Mouse (Mus musculus) kidney, postnatal 0 days (tissue): ENCODE results near the gene Ube2d2b. TPM values are rescaled to one million over a fixed set of nuclear protein-coding genes. Genes with fewer than 3 reads are reported as not detected.

Experiments used
- ATAC-seq: fragments of 200-750 bp; cut with Nextera tagmentation; replicated peaks from 2 replicates; pipeline ENCODE4 v1.8.0; 2017; ENCODE audit warnings: low read depth, moderate number of reproducible peaks, moderate TSS enrichment, moderate library complexity; ENCODE audit not compliant: low FRiP score
- DNase-seq: peaks from one replicate; pipeline ENCODE4 v3.0.0-alpha.2; 2016; ENCODE audit warnings: low spot score
- H3K27ac ChIP-seq: fragments of 300-500 bp; sonication (generic); 2 replicates; pipeline ENCODE4 v1.5.1; 2014; ENCODE audit warnings: mild to moderate bottlenecking
- H3K27me3 ChIP-seq: fragments of 300-500 bp; sonication (generic); 2 replicates; pipeline ENCODE4 v1.6.1; 2014; ENCODE audit warnings: low read length, mixed read lengths; ENCODE audit not compliant: insufficient read depth
- H3K36me3 ChIP-seq: fragments of 300-500 bp; sonication (generic); 2 replicates; pipeline ENCODE4 v1.6.1; 2014; ENCODE audit warnings: low read length, mixed read lengths; ENCODE audit not compliant: insufficient read depth
- H3K4me1 ChIP-seq: fragments of 300-500 bp; sonication (generic); replicated peaks from 2 replicates; pipeline ENCODE4 v1.6.1; 2014; ENCODE audit warnings: antibody characterized with exemption, low read length, mixed read lengths; ENCODE audit not compliant: insufficient read depth
- H3K4me2 ChIP-seq: fragments of 300-500 bp; sonication (generic); 2 replicates; pipeline ENCODE4 v1.6.1; 2014; ENCODE audit warnings: mild to moderate bottlenecking, low read length, moderate library complexity, mixed read lengths
- H3K4me3 ChIP-seq: fragments of 300-500 bp; sonication (generic); replicated peaks from 2 replicates; pipeline ENCODE4 v1.5.1; 2014; ENCODE audit warnings: low read depth, low read length
- H3K9ac ChIP-seq: fragments of 300-500 bp; sonication (generic); 2 replicates; pipeline ENCODE4 v1.6.1; 2014; ENCODE audit warnings: low read depth, low read length
- H3K9me3 ChIP-seq: fragments of 300-500 bp; sonication (generic); replicated peaks from 2 replicates; pipeline ENCODE4 v1.6.1; 2016; ENCODE audit warnings: low read length, inconsistent platforms, mixed read lengths
- CTCF ChIP-seq: IDR thresholded peaks from 2 replicates; pipeline ENCODE4 v1.5.1; 2016; ENCODE audit warnings: antibody characterized with exemption, low read depth, mild to moderate bottlenecking, moderate library complexity
- WGBS: fragments of 180-500 bp; shearing (Covaris S2); extraction: QIAGEN DNeasy Blood & Tissue Kit; methylation state at CpG from one replicate; pipeline ENCODE4 v1.1.7; 2014; 5-methylcytosine and 5-hydroxymethylcytosine counted together
- polyA plus RNA-seq: library from polyadenylated mRNA; unstranded; fragments of >200 nt; fragmentation: Nextera tagmentation; extraction: Ambion mirVana; gene quantifications from 2 replicates; pipeline ENCODE4 v1.2.1, GENCODE M21; 2015

Gene Ube2d2b
- polyA plus RNA-seq, 1 experiment from 2014 or later: not detected

- DNase-seq (no peak), ATAC-seq (no peak)
- H3K9me3 ChIP-seq: no peaks in the 10 kb centered on the region
- H3K9ac ChIP-seq: no peak overlapping the region
- no peaks in the 10 kb centered on the region for H3K27me3 ChIP-seq
- no peak overlapping the region for H3K4me3 ChIP-seq
- H3K36me3 ChIP-seq: no peaks in the 10 kb centered on the region
- WGBS: 52% methylated on average over 2 of the region's 2 CpGs
- H3K4me1 ChIP-seq: 0 out of 2 replicates have a peak, but pooled peaks cover 12% of the 10 kb centered on the region
- H3K4me2 ChIP-seq: peak overlapping the region; percentile 19; the same call in 1 of the 2 replicates
- TF ChIP-seq CTCF: no peak
- no peak overlapping the region for H3K27ac ChIP-seq
Measured at GRCm38 (mm10) chr5:107866127-107867126, 36.5 kb downstream of the Ube2d2b start.

- Histone ChIP-seq H3K36me3 (no peaks in the 10 kb centered on the region), H3K4me2 (peak overlapping the region; percentile 79), H3K4me1 (0 out of 2 replicates have a peak, but pooled peaks cover 12% of the 10 kb centered on the region), H3K27ac (peak overlapping the region; percentile 95), H3K9ac (peak overlapping the region; percentile 87), H3K9me3 (no peaks in the 10 kb centered on the region), H3K27me3 (no peaks in the 10 kb centered on the region), H3K4me3 (peak overlapping the region; percentile 92)
- WGBS: under 1% methylated on average over 63 of the region's 82 CpGs
- peak; percentile 66 for DNase-seq
- no peak for TF ChIP-seq CTCF
- ATAC-seq: peak; percentile 66
Measured at GRCm38 (mm10) chr5:107867970-107868904, 38.3 kb downstream of the Ube2d2b start.

- TF ChIP-seq CTCF: peak; percentile 42; the same call in 1 of the 2 replicates
- H3K27me3 ChIP-seq: no peaks in the 10 kb centered on the region
- H3K9ac ChIP-seq: peak overlapping the region; percentile 87
- no peaks in the 10 kb centered on the region for H3K9me3 ChIP-seq
- peak; percentile 99 for ATAC-seq
- no peaks in the 10 kb centered on the region for H3K36me3 ChIP-seq
- H3K4me2 ChIP-seq: peak overlapping the region; percentile 79
- H3K4me1 ChIP-seq: 0 out of 2 replicates have a peak, but pooled peaks cover 12% of the 10 kb centered on the region
- peak overlapping the region; percentile 92 for H3K4me3 ChIP-seq
- peak; percentile 98 for DNase-seq
- peak overlapping the region; percentile 95 for H3K27ac ChIP-seq
- WGBS: under 1% methylated on average over 50 of the region's 58 CpGs
Measured at GRCm38 (mm10) chr5:107868905-107869424, 39.1 kb downstream of the Ube2d2b start.

GRCm38 (mm10) chr5:107869701-107870100 lies 39.8 kb downstream of the Ube2d2b start:
- ATAC-seq (no peak), DNase-seq (no peak)
- Histone ChIP-seq H3K4me2 (peak overlapping the region; percentile 79; the same call in 1 of the 2 replicates), H3K9me3 (no peaks in the 10 kb centered on the region), H3K27ac (no peak overlapping the region), H3K9ac (no peak overlapping the region), H3K27me3 (no peaks in the 10 kb centered on the region), H3K36me3 (no peaks in the 10 kb centered on the region), H3K4me3 (no peak overlapping the region), H3K4me1 (0 out of 2 replicates have a peak, but pooled peaks cover 12% of the 10 kb centered on the region)
- WGBS: 50% methylated on average over 2 of the region's 2 CpGs
- no peak for TF ChIP-seq CTCF

DNA sequence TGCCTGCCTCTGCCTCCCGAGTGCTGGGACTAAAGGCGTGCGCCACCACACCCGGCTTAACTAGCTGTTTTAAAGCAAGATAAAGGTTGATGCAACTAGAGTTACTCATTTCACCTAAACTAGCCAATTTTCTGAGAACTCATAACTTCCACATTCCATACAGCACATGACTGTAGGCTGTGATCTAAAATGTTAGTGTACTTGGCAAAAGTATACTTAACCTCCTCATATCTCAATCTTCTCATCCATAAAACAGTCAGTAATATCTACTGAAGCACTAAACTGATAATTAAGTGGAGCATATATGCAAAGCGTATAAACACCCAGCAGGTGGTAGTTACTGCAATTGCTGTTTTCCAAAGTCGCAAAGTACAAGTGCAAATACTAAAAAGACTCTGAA lies 43.4 kb downstream of the Ube2d2b start:
- H3K4me1 ChIP-seq: no peaks in the 10 kb centered on the region
- 91% methylated on average over 6 of the region's 6 CpGs for WGBS
- no peak overlapping the region for H3K4me2 ChIP-seq
- no peak overlapping the region for H3K27ac ChIP-seq
- ATAC-seq (no peak), DNase-seq (no peak)
- TF ChIP-seq CTCF: no peak
- H3K9me3 ChIP-seq: no peaks in the 10 kb centered on the region
- H3K27me3 ChIP-seq: no peaks in the 10 kb centered on the region
- no peak overlapping the region for H3K9ac ChIP-seq
- H3K36me3 ChIP-seq: no peaks in the 10 kb centered on the region
- no peak overlapping the region for H3K4me3 ChIP-seq

- no peak for DNase-seq
- Histone ChIP-seq H3K9me3 (no peaks in the 10 kb centered on the region), H3K36me3 (no peaks in the 10 kb centered on the region), H3K4me3 (no peak overlapping the region), H3K27me3 (no peaks in the 10 kb centered on the region), H3K9ac (no peak overlapping the region), H3K4me1 (no peaks in the 10 kb centered on the region), H3K27ac (no peak overlapping the region; the same call in 1 of the 2 replicates), H3K4me2 (no peak overlapping the region)
- ATAC-seq: no peak
- no peak for TF ChIP-seq CTCF
- WGBS: 74% methylated on average over 7 of the region's 7 CpGs
Measured at GRCm38 (mm10) chr5:107873886-107874302, 44.0 kb downstream of the Ube2d2b start.
